Mouse (Mus musculus): Measurements from ENCODE around the gene Scd2.
"Not testable (repeated sequence)": the region's sequence is repeated elsewhere in the genome, so short reads cannot be mapped to it uniquely, and the experiment has no call there.

The Scd2 gene

GRCm38 (mm10) chr19:44297068-44297760 lies 3.7 kb downstream of the Scd2 start:
- DNase-seq (ENCODE audit: low spot score in 2 of 2): peak in 1 of 2 experiments; percentile 28

GRCm38 (mm10) chr19:44297862-44298261 lies 4.4 kb downstream of the Scd2 start:
- DNase-seq (ENCODE audit: low spot score in 2 of 2): peak in 1 of 2 experiments; percentile 20

- DNase-seq (ENCODE audit: low spot score in 2 of 2): peak in 1 of 2 experiments; percentile 12
These were observed 5.6 kb downstream of the Scd2 start for GRCm38 (mm10) chr19:44299078-44299477.

GRCm38 (mm10) chr19:44299902-44300301 lies 6.4 kb downstream of the Scd2 start:
- DNase-seq (ENCODE audit: low spot score in 2 of 2): no peak

- no peak for DNase-seq (ENCODE audit: low spot score in 2 of 2)
These were observed 7.0 kb downstream of the Scd2 start for GRCm38 (mm10) chr19:44300520-44300919.

GRCm38 (mm10) chr19:44301176-44301575 lies 7.7 kb downstream of the Scd2 start:
- peak in 1 of 2 experiments; percentile 29 for DNase-seq (ENCODE audit: low spot score in 2 of 2)

- no peak for DNase-seq (ENCODE audit: low spot score in 2 of 2)
These were observed 8.3 kb downstream of the Scd2 start for GRCm38 (mm10) chr19:44301671-44302305.

DNA sequence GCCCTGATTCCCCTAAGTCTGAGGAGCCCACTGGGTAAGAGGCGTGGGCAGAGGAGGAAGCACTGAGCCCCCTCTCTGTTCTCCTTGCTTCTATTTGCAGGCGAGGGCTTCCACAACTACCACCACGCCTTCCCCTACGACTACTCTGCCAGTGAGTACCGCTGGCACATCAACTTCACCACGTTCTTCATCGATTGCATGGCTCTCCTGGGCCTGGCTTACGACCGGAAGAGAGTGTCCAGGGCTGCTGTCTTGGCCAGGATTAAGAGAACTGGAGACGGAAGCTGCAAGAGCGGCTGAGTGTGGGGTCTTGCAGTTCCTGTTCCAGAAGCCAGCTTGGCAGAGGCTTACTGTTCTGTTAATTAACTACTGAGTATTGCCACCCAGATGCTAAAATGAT lies 9.4 kb downstream of the Scd2 start:
- DNase-seq (ENCODE audit: low spot score in 2 of 2): peak in 1 of 2 experiments; percentile 37

- DNase-seq (ENCODE audit: low spot score in 2 of 2): peak in 1 of 2 experiments; percentile 61
These were observed 10.0 kb downstream of the Scd2 start for GRCm38 (mm10) chr19:44303502-44303901.

GRCm38 (mm10) chr19:44304419-44304818 lies 10.9 kb downstream of the Scd2 start:
- no peak for DNase-seq (ENCODE audit: low spot score in 2 of 2)

GRCm38 (mm10) chr19:44304851-44305510 lies 11.5 kb downstream of the Scd2 start:
- DNase-seq (ENCODE audit: low spot score in 2 of 2): no peak

DNA sequence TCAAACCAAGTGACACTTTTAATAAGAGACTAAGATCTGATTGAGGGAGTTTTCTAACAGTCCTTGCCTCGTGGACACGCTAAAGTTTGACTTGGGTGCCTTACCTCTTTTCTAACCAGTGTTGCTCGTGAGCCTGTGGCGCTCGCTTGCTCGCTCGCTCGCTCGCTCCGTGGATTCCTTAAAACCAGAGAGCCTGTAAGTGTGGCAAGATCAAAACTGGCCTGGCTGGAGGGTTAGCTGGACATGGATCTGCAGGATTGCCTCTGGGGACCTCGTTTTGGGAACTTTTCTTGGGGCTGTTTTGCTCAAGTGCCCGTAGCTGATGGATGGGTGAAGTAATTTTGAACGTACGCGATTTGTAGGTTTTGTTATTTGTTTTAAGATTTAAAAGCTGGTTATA lies 12.2 kb downstream of the Scd2 start:
- no peak for DNase-seq (ENCODE audit: low spot score in 2 of 2)

DNA sequence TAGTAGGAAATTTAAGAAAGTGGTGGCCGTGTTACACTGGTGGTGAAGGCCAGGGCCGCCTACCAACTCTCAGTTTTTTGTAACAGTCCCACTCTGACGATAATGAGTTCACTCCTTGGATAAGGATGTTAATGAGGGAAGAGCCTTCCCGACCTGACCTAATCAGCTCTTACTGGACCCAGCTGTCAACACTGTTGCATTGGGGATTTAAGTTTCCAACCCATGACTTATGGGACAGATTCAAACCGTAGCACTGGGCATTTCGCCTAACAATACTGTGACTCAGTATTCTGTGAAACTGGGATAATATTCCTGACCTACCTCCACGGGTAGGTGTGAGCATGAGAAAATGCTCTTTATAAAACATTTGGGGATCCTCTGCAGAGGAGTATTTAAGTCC lies 12.7 kb downstream of the Scd2 start:
- DNase-seq (ENCODE audit: low spot score in 2 of 2): no peak

GRCm38 (mm10) chr19:44307101-44307914 lies 13.8 kb downstream of the Scd2 start:
- DNase-seq (ENCODE audit: low spot score in 2 of 2): no peak

- no peak for DNase-seq (ENCODE audit: low spot score in 2 of 2)
These were observed 14.5 kb downstream of the Scd2 start for GRCm38 (mm10) chr19:44307915-44308470.

GRCm38 (mm10) chr19:44308611-44309246 lies 15.3 kb downstream of the Scd2 start:
- peak in 1 of 2 experiments; percentile 4 for DNase-seq (ENCODE audit: low spot score in 2 of 2)

- no peak for DNase-seq (ENCODE audit: low spot score in 2 of 2)
These were observed 16.1 kb downstream of the Scd2 start for GRCm38 (mm10) chr19:44309351-44310154.

DNA sequence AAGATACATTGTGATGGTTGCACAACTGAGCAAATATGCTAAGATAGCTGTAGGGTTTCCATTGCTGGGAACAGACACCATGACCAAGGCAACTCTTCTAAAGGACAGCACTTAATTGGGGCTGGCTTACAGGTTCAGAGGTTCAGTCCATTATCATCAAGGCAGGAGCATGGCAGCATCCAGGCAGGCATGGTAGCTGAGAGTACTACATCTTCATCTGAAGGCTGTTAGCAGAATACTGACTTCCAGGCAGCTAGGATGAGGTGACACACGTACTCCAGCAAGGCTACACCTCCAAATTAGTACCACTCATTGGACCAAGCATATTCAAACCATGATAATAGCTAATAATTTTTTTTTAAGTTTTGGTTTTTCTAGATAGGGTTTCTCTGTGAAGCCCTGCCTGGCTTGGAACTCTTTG lies 16.7 kb downstream of the Scd2 start:
- DNase-seq (ENCODE audit: low spot score in 2 of 2): not testable (repeated sequence)

DNA sequence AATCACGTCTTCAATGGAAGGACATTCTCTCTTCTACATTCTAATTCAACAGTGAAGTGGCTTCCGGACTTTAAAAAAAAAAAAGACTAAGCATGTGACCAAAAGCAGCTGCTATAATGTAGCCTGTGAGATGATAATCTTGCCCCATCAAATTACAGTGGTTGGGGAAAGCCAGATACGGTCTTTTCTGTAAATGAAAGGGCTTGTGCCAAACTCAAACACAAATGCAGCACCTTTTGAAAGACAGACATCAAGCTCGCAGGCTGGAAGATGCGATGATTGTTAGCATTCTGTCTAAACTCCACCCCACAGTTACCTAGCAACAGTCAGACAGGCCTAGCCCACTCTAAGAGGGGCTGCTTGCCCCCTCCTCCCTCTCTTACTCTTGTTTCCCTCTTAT lies 17.3 kb downstream of the Scd2 start:
- no peak for DNase-seq (ENCODE audit: low spot score in 2 of 2)

GRCm38 (mm10) chr19:44311306-44312006 lies 18.0 kb downstream of the Scd2 start:
- DNase-seq (ENCODE audit: low spot score in 2 of 2): no peak
